Mouse (Mus musculus) ES-E14 (cell line): ENCODE results near the gene Dppa3.

Source experiments
- CHD2 ChIP-seq: IDR thresholded peaks from 2 replicates; pipeline ENCODE4 v1.6.1; 2014; ENCODE audit warnings: mild to moderate bottlenecking, low read depth, low read length, inconsistent platforms
- HCFC1 ChIP-seq: IDR thresholded peaks from 2 replicates; pipeline ENCODE4 v1.6.1; 2012; ENCODE audit warnings: low read length, inconsistent platforms, borderline replicate concordance; ENCODE audit not compliant: insufficient read depth
- MAFK ChIP-seq: IDR thresholded peaks from 2 replicates; pipeline ENCODE4 v1.6.1; 2014; ENCODE audit warnings: mild to moderate bottlenecking, low read depth, low read length, inconsistent platforms; ENCODE audit not compliant: insufficient read depth
- ZC3H11A ChIP-seq: IDR thresholded peaks from 2 replicates; pipeline ENCODE4 v1.6.1; 2012; ENCODE audit warnings: low read depth, mild to moderate bottlenecking, inconsistent platforms, low read length, borderline replicate concordance

GRCm38 (mm10) chr6:122650398-122650980 is 24.3 kb downstream of the Dppa3 start:
- TF ChIP-seq MAFK (no peak), HCFC1 (no peak), ZC3H11A (no peak), CHD2 (no peak)
